Mouse (Mus musculus) bone marrow macrophage, adult 2 months (primary cell): ENCODE measurements around the gene Osbpl10. TPM values are rescaled to one million over a fixed set of nuclear protein-coding genes. Genes with fewer than 3 reads are reported as not detected.
"Not testable (repeated sequence)": the region's sequence is repeated elsewhere in the genome, so short reads cannot be mapped to it uniquely, and the experiment has no call there.

ENCODE experiments used
- H3K27ac ChIP-seq: 2 replicates; pipeline ENCODE4 v1.5.1; 2012; ENCODE audit warnings: low read depth, low read length; ENCODE audit not compliant: insufficient read depth
- H3K4me1 ChIP-seq: 2 replicates; pipeline ENCODE4 v1.6.1; 2012; ENCODE audit warnings: low read length; ENCODE audit not compliant: control insufficient read depth, insufficient read depth
- H3K4me3 ChIP-seq: 2 replicates; pipeline ENCODE4 v1.5.1; 2012; ENCODE audit warnings: mild to moderate bottlenecking, low read length, moderate library complexity; ENCODE audit not compliant: insufficient read depth
- CTCF ChIP-seq: IDR thresholded peaks from 2 replicates; pipeline ENCODE4 v1.5.1; 2012; ENCODE audit warnings: low read depth, mild to moderate bottlenecking, low read length, moderate library complexity
- POLR2A ChIP-seq: IDR thresholded peaks from 2 replicates; pipeline ENCODE4 v1.6.1; 2012; ENCODE audit warnings: mild to moderate bottlenecking, low read depth, low read length, borderline replicate concordance
- polyA plus RNA-seq: library from polyadenylated mRNA; stranded (reverse); fragments of >200 nt; gene quantifications from 2 replicates; pipeline ENCODE4 v1.2.4, GENCODE M21; 2012; ENCODE audit not compliant: missing spikeins, insufficient read depth, insufficient read length

The Osbpl10 gene
- polyA plus RNA-seq, 1 experiment = 1.7 TPM

GRCm38 (mm10) chr9:115029307-115029706 lies 50.9 kb downstream of the Osbpl10 start:
- no peak overlapping the region for H3K27ac ChIP-seq

DNA sequence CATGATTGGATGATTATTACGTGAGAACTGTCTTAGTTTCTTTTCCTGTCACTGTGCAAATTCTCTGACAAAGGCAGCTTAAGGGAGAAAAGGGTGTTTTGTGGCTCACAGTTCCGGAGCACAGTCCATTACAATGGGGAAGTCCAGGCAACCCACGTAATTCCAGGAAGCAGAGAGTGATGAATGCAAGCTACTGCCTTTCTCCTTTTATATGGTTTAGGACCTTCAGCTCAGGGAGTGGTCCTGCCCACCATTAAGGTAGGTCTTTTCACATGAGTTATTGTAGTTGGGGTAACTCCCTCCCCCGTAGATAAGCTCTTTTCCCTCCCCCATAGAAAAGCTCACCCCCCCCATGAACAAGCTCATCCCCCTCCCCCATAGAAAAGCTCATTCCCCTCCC lies 52.2 kb downstream of the Osbpl10 start:
- Histone ChIP-seq H3K4me3 (no peak overlapping the region), H3K4me1 (no peaks in the 10 kb centered on the region), H3K27ac (no peak overlapping the region)
- TF ChIP-seq CTCF (no peak), POLR2A (no peak)

More at GRCm38 (mm10) chr9:115029307-115029706, 50.9 kb downstream of the Osbpl10 start:
- Histone ChIP-seq H3K4me3 (no peak overlapping the region), H3K4me1 (no peaks in the 10 kb centered on the region)
- TF ChIP-seq CTCF (no peak), POLR2A (no peak)

GRCm38 (mm10) chr9:115031046-115031445 lies 52.7 kb downstream of the Osbpl10 start:
- not testable (repeated sequence) for H3K4me1 ChIP-seq, H3K4me3 ChIP-seq, H3K27ac ChIP-seq

DNA sequence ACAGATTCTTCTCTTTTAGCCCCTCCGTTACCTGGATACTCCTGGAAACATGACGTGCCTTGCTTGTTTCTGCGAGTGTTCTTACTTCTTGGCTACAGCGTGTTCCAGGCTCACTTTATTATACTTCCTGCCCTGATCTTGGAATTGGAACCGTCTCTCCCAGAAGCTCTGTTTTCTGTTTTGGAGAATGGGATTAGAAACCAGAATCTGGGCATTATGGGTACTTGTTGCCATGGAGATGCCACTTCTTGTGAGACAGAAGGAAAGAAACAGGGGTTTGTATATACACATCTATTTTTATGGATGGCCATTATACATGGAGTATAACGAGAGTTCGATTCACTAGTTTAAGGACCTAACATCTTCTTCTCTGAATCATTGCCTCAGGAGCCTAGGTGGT lies 54.4 kb downstream of the Osbpl10 start:
- TF ChIP-seq POLR2A = no peak
- TF ChIP-seq CTCF = no peak
- Histone ChIP-seq H3K4me3 (no peak overlapping the region), H3K4me1 (no peaks in the 10 kb centered on the region), H3K27ac (no peak overlapping the region)

DNA sequence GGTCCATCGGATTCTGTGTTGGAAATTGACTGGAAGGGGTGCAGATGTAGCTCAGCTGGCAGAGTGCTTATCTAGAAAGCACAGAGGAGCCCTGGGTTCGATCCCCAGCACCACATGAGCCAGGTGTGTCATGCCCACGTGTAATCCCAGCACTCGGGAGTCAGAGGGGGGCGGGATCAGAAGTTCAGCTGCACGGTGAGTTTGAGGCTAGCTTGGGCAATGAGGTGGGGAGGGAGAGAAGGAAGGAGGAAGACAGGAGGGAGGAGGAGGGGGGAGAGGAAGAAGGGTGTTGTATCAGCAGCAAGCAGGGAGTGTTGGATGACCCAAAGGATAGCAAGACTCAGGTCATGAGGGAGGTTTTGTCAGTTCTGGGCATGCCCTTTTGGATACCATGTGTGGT lies 55.9 kb downstream of the Osbpl10 start:
- Histone ChIP-seq H3K4me3 (no peak overlapping the region), H3K27ac (no peak overlapping the region), H3K4me1 (no peaks in the 10 kb centered on the region)
- no peak for TF ChIP-seq POLR2A

DNA sequence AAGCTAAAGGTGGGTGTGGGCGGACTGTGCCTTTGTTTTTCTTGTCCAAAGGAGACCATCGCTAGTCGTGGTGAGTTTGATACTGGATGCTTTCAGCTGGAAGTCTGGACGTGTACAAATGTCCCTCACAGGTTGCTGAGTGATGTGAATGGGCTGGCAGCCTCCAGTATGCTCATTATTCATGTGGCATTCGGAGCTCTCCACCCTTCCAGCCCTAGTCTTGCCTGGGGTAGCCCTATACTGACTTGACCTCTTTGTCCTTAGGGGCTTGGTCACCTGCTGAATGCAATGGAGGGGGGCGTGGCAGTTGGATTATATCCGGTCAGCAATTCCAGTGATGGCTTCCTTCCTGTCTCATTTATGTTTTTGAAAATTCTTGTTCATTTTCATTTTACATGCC lies 56.4 kb downstream of the Osbpl10 start:
- no peak overlapping the region for H3K27ac ChIP-seq
- TF ChIP-seq CTCF = no peak
- no peak for TF ChIP-seq POLR2A
- H3K4me3 ChIP-seq = no peak overlapping the region
- H3K4me1 ChIP-seq = no peaks in the 10 kb centered on the region

DNA sequence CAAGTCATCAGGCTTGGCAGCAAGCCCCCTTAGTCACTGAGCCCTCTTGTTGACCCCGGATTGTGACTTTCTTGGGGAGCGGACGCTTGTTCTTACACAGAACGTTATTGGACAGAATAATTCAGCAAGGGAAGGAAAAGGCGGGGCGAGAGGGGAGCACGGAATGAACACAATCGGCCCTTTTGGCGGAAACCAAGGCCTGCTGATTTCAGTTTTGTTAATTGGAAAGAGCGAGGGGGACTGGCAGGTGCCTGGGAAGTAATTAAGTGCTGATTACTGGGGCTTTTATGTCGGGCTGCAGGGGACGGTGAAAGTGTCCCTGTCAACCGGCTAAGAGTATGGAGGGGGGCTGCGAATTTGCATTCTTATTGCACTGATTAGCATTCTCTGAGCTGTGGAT lies 59.8 kb downstream of the Osbpl10 start:
- Histone ChIP-seq H3K4me3 (no peak overlapping the region), H3K27ac (no peak overlapping the region), H3K4me1 (no peaks in the 10 kb centered on the region)
- TF ChIP-seq POLR2A (no peak), CTCF (no peak)

GRCm38 (mm10) chr9:115038686-115039085 lies 60.3 kb downstream of the Osbpl10 start:
- TF ChIP-seq CTCF (no peak), POLR2A (no peak)
- Histone ChIP-seq H3K27ac (no peak overlapping the region), H3K4me3 (no peak overlapping the region), H3K4me1 (no peaks in the 10 kb centered on the region)

GRCm38 (mm10) chr9:115039245-115039644 lies 60.9 kb downstream of the Osbpl10 start:
- Histone ChIP-seq H3K27ac (no peak overlapping the region), H3K4me3 (no peak overlapping the region), H3K4me1 (no peaks in the 10 kb centered on the region)
- no peak for TF ChIP-seq POLR2A
- TF ChIP-seq CTCF = no peak

GRCm38 (mm10) chr9:115042571-115042970 lies 64.2 kb downstream of the Osbpl10 start:
- Histone ChIP-seq H3K4me3 (no peak overlapping the region), H3K27ac (no peak overlapping the region), H3K4me1 (no peaks in the 10 kb centered on the region)
- TF ChIP-seq CTCF (no peak), POLR2A (no peak)

- no peak overlapping the region for H3K27ac ChIP-seq
- no peak for TF ChIP-seq CTCF
- TF ChIP-seq POLR2A = no peak
- no peak overlapping the region for H3K4me3 ChIP-seq
- no peaks in the 10 kb centered on the region for H3K4me1 ChIP-seq
Measured at GRCm38 (mm10) chr9:115042971-115043706, 64.8 kb downstream of the Osbpl10 start.
